Mouse (Mus musculus) testis, postnatal 14 days (tissue): Measurements from ENCODE around the gene Tnfsf10.

ENCODE experiments used
- DNase-seq: peaks from one replicate; pipeline ENCODE4 v3.0.0; 2021; ENCODE audit warnings: low spot score

Gene Tnfsf10

GRCm38 (mm10) chr3:27371725-27372650 lies 55.2 kb downstream of the Tnfsf10 start:
- no peak for DNase-seq

GRCm38 (mm10) chr3:27374396-27374795 lies 57.6 kb downstream of the Tnfsf10 start:
- DNase-seq, result no peak

- DNase-seq, result no peak
Measured at GRCm38 (mm10) chr3:27377935-27378334, 61.1 kb downstream of the Tnfsf10 start.

GRCm38 (mm10) chr3:27384836-27385235 lies 68.0 kb downstream of the Tnfsf10 start:
- DNase-seq, result no peak

GRCm38 (mm10) chr3:27389923-27390322 lies 73.1 kb downstream of the Tnfsf10 start:
- DNase-seq, result no peak
